Mouse (Mus musculus) small intestine, adult 2 months (tissue): ENCODE results near the gene Pklr.

ENCODE experiments used
- CTCF ChIP-seq: fragments of 200-500 bp; IDR thresholded peaks from 2 replicates; pipeline ENCODE4 v1.5.1; 2012; ENCODE audit warnings: low read depth, mild to moderate bottlenecking, control low read depth, inconsistent platforms, low read length, moderate library complexity, mixed read lengths; ENCODE audit not compliant: insufficient replicate concordance, insufficient read length; ENCODE audit errors: extremely low read depth
- POLR2A ChIP-seq: fragments of 200-500 bp; IDR thresholded peaks from 2 replicates; pipeline ENCODE4 v1.6.1; 2012; ENCODE audit warnings: low read depth, mild to moderate bottlenecking, control low read depth, inconsistent platforms, low read length, moderate library complexity

GRCm38 (mm10) chr3:89163123-89163522 lies 27.2 kb downstream of the Pklr start:
- TF ChIP-seq POLR2A (no peak), CTCF (no peak)
